Mouse (Mus musculus) hindbrain, embryonic 16.5 days (tissue): ENCODE measurements around the gene Cnr2. TPM values are rescaled to one million over a fixed set of nuclear protein-coding genes. Genes with fewer than 3 reads are reported as not detected.

Experiments
- ATAC-seq: fragments of 200-750 bp; cut with Nextera tagmentation; 2 replicates; pipeline ENCODE4 v1.8.0; 2017; ENCODE audit warnings: moderate TSS enrichment, moderate library complexity
- H3K27ac ChIP-seq: fragments of 300-500 bp; sonication (generic); 2 replicates; pipeline ENCODE4 v1.5.1; 2014; ENCODE audit warnings: low read depth, mild to moderate bottlenecking, control low read depth, low read length, moderate library complexity
- H3K27me3 ChIP-seq: fragments of 300-500 bp; sonication (generic); replicated peaks from 2 replicates; pipeline ENCODE4 v1.6.1; 2014; ENCODE audit warnings: low read length; ENCODE audit not compliant: control insufficient read depth, insufficient read depth
- H3K36me3 ChIP-seq: fragments of 300-500 bp; sonication (generic); 2 replicates; pipeline ENCODE4 v1.6.1; 2014; ENCODE audit warnings: mild to moderate bottlenecking, low read length, moderate library complexity, mixed read lengths; ENCODE audit not compliant: control insufficient read depth, insufficient read depth
- H3K4me1 ChIP-seq: fragments of 300-500 bp; sonication (generic); 2 replicates; pipeline ENCODE4 v1.6.1; 2014; ENCODE audit warnings: low read depth, low read length; ENCODE audit not compliant: control insufficient read depth, insufficient read depth
- H3K4me2 ChIP-seq: fragments of 300-500 bp; sonication (generic); 2 replicates; pipeline ENCODE4 v1.6.1; 2014; ENCODE audit warnings: mild to moderate bottlenecking, low read length, control low read depth, moderate library complexity
- H3K4me3 ChIP-seq: fragments of 300-500 bp; sonication (generic); 2 replicates; pipeline ENCODE4 v1.5.1; 2014; ENCODE audit warnings: mild to moderate bottlenecking, low read length, control low read depth, moderate library complexity
- H3K9ac ChIP-seq: fragments of 300-500 bp; sonication (generic); 2 replicates; pipeline ENCODE4 v1.6.1; 2014; ENCODE audit warnings: low read depth, mild to moderate bottlenecking, control low read depth, low read length, moderate library complexity
- H3K9me3 ChIP-seq: fragments of 300-500 bp; sonication (generic); 2 replicates; pipeline ENCODE4 v1.6.1; 2014; ENCODE audit warnings: mild to moderate bottlenecking, low read length, moderate library complexity; ENCODE audit not compliant: control insufficient read depth
- WGBS: fragments of 180-500 bp; shearing (Covaris S2); extraction: QIAGEN DNeasy Blood & Tissue Kit; methylation state at CpG from one replicate; pipeline ENCODE4 v1.1.7; 2014; 5-methylcytosine and 5-hydroxymethylcytosine counted together
- polyA plus RNA-seq: library from polyadenylated mRNA; unstranded; fragments of >200 nt; fragmentation: Nextera tagmentation; extraction: Ambion mirVana; gene quantifications from 2 replicates; pipeline ENCODE4 v1.2.1, GENCODE M21; 2015

Gene Cnr2
- polyA plus RNA-seq = 0.09 and 0.10 TPM in 2 replicates

GRCm38 (mm10) chr4:135895071-135895571 lies at the start of gene Cnr2:
Gene Cnr2, plus strand, starts transcription at chr4:135895394.
- H3K27ac ChIP-seq = no peak within 1 kb of the TSS

GRCm38 (mm10) chr4:135847581-135847980 lies 47.6 kb upstream of the Cnr2 start:
- Histone ChIP-seq H3K4me2 (no peak overlapping the region), H3K36me3 (no peaks in the 10 kb centered on the region), H3K9ac (no peak overlapping the region), H3K27ac (no peak overlapping the region), H3K4me3 (no peak overlapping the region), H3K4me1 (peaks cover 9% of the 10 kb centered on the region), H3K27me3 (no peaks in the 10 kb centered on the region), H3K9me3 (no peaks in the 10 kb centered on the region)
- ATAC-seq = no peak
- WGBS = 64% methylated on average over 5 of the region's 5 CpGs

More at GRCm38 (mm10) chr4:135895071-135895571, at the start of gene Cnr2:
- H3K4me1 ChIP-seq = no peaks in the 10 kb centered on the region
- no peak for ATAC-seq
- no peaks in the 10 kb centered on the region for H3K9me3 ChIP-seq
- H3K4me2 ChIP-seq = no peak within 1 kb of the TSS
- 59% methylated on average over 8 of the region's 8 CpGs for WGBS
- H3K36me3 ChIP-seq = no peaks in the 10 kb centered on the region
- H3K9ac ChIP-seq = no peak within 1 kb of the TSS
- no peak within 1 kb of the TSS for H3K4me3 ChIP-seq
- H3K27me3 ChIP-seq = no peaks in the 10 kb centered on the region

- peak; percentile 84 for ATAC-seq
- Histone ChIP-seq H3K9ac (peak overlapping the region; percentile 48), H3K36me3 (no peaks in the 10 kb centered on the region), H3K9me3 (no peaks in the 10 kb centered on the region), H3K27ac (peak overlapping the region; percentile 77), H3K4me3 (no peak overlapping the region), H3K4me1 (peaks cover 14% of the 10 kb centered on the region), H3K27me3 (no peaks in the 10 kb centered on the region), H3K4me2 (peak overlapping the region; percentile 42)
- WGBS = 25% methylated on average over 13 of the region's 13 CpGs
These were observed 44.6 kb upstream of the Cnr2 start for GRCm38 (mm10) chr4:135850411-135851095.

- H3K4me2 ChIP-seq = no peak overlapping the region
- no peaks in the 10 kb centered on the region for H3K27me3 ChIP-seq
- H3K27ac ChIP-seq = no peak overlapping the region
- ATAC-seq = no peak
- 95% methylated on average over 9 of the region's 9 CpGs for WGBS
- H3K4me1 ChIP-seq = peaks cover 14% of the 10 kb centered on the region
- no peak overlapping the region for H3K9ac ChIP-seq
- H3K4me3 ChIP-seq = no peak overlapping the region
- no peaks in the 10 kb centered on the region for H3K9me3 ChIP-seq
- no peaks in the 10 kb centered on the region for H3K36me3 ChIP-seq
These were observed 43.3 kb upstream of the Cnr2 start for GRCm38 (mm10) chr4:135851942-135852341.

- H3K36me3 ChIP-seq = no peaks in the 10 kb centered on the region
- no peak overlapping the region for H3K4me2 ChIP-seq
- no peak overlapping the region for H3K4me3 ChIP-seq
- H3K9me3 ChIP-seq = no peaks in the 10 kb centered on the region
- H3K9ac ChIP-seq = no peak overlapping the region
- ATAC-seq = no peak
- peaks cover 28% of the 10 kb centered on the region for H3K4me1 ChIP-seq
- H3K27ac ChIP-seq = no peak overlapping the region; the same call in 1 of the 2 replicates
- 88% methylated on average over 14 of the region's 14 CpGs for WGBS
- H3K27me3 ChIP-seq = no peaks in the 10 kb centered on the region
These were observed 41.1 kb upstream of the Cnr2 start for GRCm38 (mm10) chr4:135853987-135854546.

GRCm38 (mm10) chr4:135854630-135855029 lies 40.6 kb upstream of the Cnr2 start:
- WGBS = 74% methylated on average over 11 of the region's 11 CpGs
- Histone ChIP-seq H3K36me3 (no peaks in the 10 kb centered on the region), H3K4me3 (no peak overlapping the region; the same call in 1 of the 2 replicates), H3K27me3 (no peaks in the 10 kb centered on the region), H3K4me1 (peaks cover 32% of the 10 kb centered on the region), H3K9ac (peak overlapping the region; percentile 85; the same call in 1 of the 2 replicates), H3K9me3 (no peaks in the 10 kb centered on the region), H3K27ac (peak overlapping the region; percentile 99; the same call in 1 of the 2 replicates), H3K4me2 (peak overlapping the region; percentile 71)
- no peak for ATAC-seq

- Histone ChIP-seq H3K36me3 (no peaks in the 10 kb centered on the region), H3K4me1 (peaks cover 34% of the 10 kb centered on the region), H3K4me2 (peak overlapping the region; percentile 71), H3K4me3 (peak overlapping the region; percentile 97), H3K27me3 (no peaks in the 10 kb centered on the region), H3K27ac (peak overlapping the region; percentile 99), H3K9ac (peak overlapping the region; percentile 85), H3K9me3 (no peaks in the 10 kb centered on the region)
- WGBS = 7% methylated on average over 6 of the region's 6 CpGs
- peak; percentile 15 for ATAC-seq
These were observed 40.1 kb upstream of the Cnr2 start for GRCm38 (mm10) chr4:135855080-135855479.

- under 1% methylated on average over 56 of the region's 67 CpGs for WGBS
- H3K36me3 ChIP-seq = no peaks in the 10 kb centered on the region
- H3K4me2 ChIP-seq = peak within 1 kb of the TSS; percentile 78
- no peaks in the 10 kb centered on the region for H3K9me3 ChIP-seq
- ATAC-seq = peak; percentile 97
- peak within 1 kb of the TSS; percentile 97 for H3K4me3 ChIP-seq
- H3K4me1 ChIP-seq = peaks cover 30% of the 10 kb centered on the region
- no peaks in the 10 kb centered on the region for H3K27me3 ChIP-seq
- peak within 1 kb of the TSS; percentile 99 for H3K27ac ChIP-seq
- H3K9ac ChIP-seq = peak within 1 kb of the TSS; percentile 93
These were observed 39.5 kb upstream of the Cnr2 start, which contains the start of gene Srsf10 for GRCm38 (mm10) chr4:135855536-135856222. Gene Srsf10, plus strand, starts transcription at chr4:135855747.
